8 mouse cellular contexts compared by ENCODE assay signal in genomic region chr17:25222951-25223601, GRCm38 (mm10). TPM values are rescaled to one million over a fixed set of nuclear protein-coding genes. Genes with fewer than 3 reads are reported as not detected.
A peak's percentile ranks its signal among the peaks of the same experiment; 100 is the strongest.
DNase-seq lines count a peak whose midpoint lies in the region; ATAC-seq lines count a peak whose summit lies in the region.

No protein-coding gene starts in this region.

- 41% methylated on average over 6 of the region's 6 CpGs for WGBS in heart, embryonic 12.5 days
- 41% methylated on average over 6 of the region's 6 CpGs for WGBS in embryonic facial prominence, embryonic 12.5 days
- WGBS in limb, embryonic 11.5 days, result 51% methylated on average over 6 of the region's 6 CpGs
- 50% methylated on average over 6 of the region's 6 CpGs for WGBS in stomach, embryonic 14.5 days

- H3K36me3 ChIP-seq in heart, embryonic 12.5 days, result peaks cover 31% of the 10 kb centered on the region
- H3K36me3 ChIP-seq in embryonic facial prominence, embryonic 12.5 days, result peaks cover 47% of the 10 kb centered on the region
- no peaks in the 10 kb centered on the region; the same call in 1 of the 2 replicates for H3K36me3 ChIP-seq in limb, embryonic 11.5 days (ENCODE audit: control insufficient read depth, insufficient read depth, low read length)
- H3K36me3 ChIP-seq in stomach, embryonic 14.5 days (ENCODE audit: control insufficient read depth, insufficient read depth, low read length), result peaks cover 6% of the 10 kb centered on the region

- H3K4me1 ChIP-seq in heart, embryonic 12.5 days (replicated peaks), result peaks cover 16% of the 10 kb centered on the region
- H3K4me1 ChIP-seq in embryonic facial prominence, embryonic 12.5 days, result peaks cover 12% of the 10 kb centered on the region
- H3K4me1 ChIP-seq in limb, embryonic 11.5 days (ENCODE audit: control insufficient read depth, insufficient read depth, low read length), result 0 out of 2 replicates have a peak, but pooled peaks cover 3% of the 10 kb centered on the region
- H3K4me1 ChIP-seq in stomach, embryonic 14.5 days (ENCODE audit: control insufficient read depth, insufficient read depth, low read length), result peaks cover 4% of the 10 kb centered on the region; the same call in 1 of the 2 replicates

- no peaks in the 10 kb centered on the region for H3K9me3 ChIP-seq in heart, embryonic 12.5 days (replicated peaks)
- H3K9me3 ChIP-seq in embryonic facial prominence, embryonic 12.5 days, result no peaks in the 10 kb centered on the region
- H3K9me3 ChIP-seq in limb, embryonic 11.5 days (ENCODE audit: control insufficient read depth, low read length), result no peaks in the 10 kb centered on the region
- H3K9me3 ChIP-seq in stomach, embryonic 14.5 days (ENCODE audit: control insufficient read depth, low read depth, low read length), result no peaks in the 10 kb centered on the region

- H3K27ac ChIP-seq in heart, embryonic 12.5 days (ENCODE audit: poor library complexity, severe bottlenecking), result peak overlapping the region; percentile 76
- peak overlapping the region; percentile 19; the same call in 1 of the 2 replicates for H3K27ac ChIP-seq in embryonic facial prominence, embryonic 12.5 days
- H3K27ac ChIP-seq in limb, embryonic 11.5 days (replicated peaks; ENCODE audit: low read depth, low read length), result no peak overlapping the region
- H3K27ac ChIP-seq in stomach, embryonic 14.5 days (ENCODE audit: low read length), result no peak overlapping the region

- H3K27me3 ChIP-seq in heart, embryonic 12.5 days (replicated peaks), result no peaks in the 10 kb centered on the region
- H3K27me3 ChIP-seq in embryonic facial prominence, embryonic 12.5 days, result no peaks in the 10 kb centered on the region
- H3K27me3 ChIP-seq in limb, embryonic 11.5 days (ENCODE audit: control insufficient read depth, insufficient read depth, low read length), result no peaks in the 10 kb centered on the region
- H3K27me3 ChIP-seq in stomach, embryonic 14.5 days (ENCODE audit: control insufficient read depth, insufficient read depth, low read length), result no peaks in the 10 kb centered on the region

- peak overlapping the region; percentile 56 for H3K4me3 ChIP-seq in heart, embryonic 12.5 days
- H3K4me3 ChIP-seq in embryonic facial prominence, embryonic 12.5 days, result peak overlapping the region; percentile 39
- H3K4me3 ChIP-seq in limb, embryonic 11.5 days (ENCODE audit: low read depth, low read length), result no peak overlapping the region
- no peak overlapping the region for H3K4me3 ChIP-seq in stomach, embryonic 14.5 days (ENCODE audit: low read depth, low read length)

- no peak for DNase-seq in heart, postnatal 4 days
- DNase-seq in CD4-positive, CD25-positive, alpha-beta regulatory T cell, adult 2 months (ENCODE audit: low read depth, low spot score), result peak; percentile 39
- DNase-seq in limb, embryonic 11.5 days (ENCODE audit: low spot score), result no peak
- no peak for DNase-seq in adrenal gland, postnatal 4 days (ENCODE audit: low spot score in 2 of 2)
- no peak for DNase-seq in right cerebral cortex, adult 2 months (ENCODE audit: low spot score in 2 of 2)

- H3K9ac ChIP-seq in heart, embryonic 12.5 days, result peak overlapping the region; percentile 28; the same call in 1 of the 2 replicates
- H3K9ac ChIP-seq in embryonic facial prominence, embryonic 12.5 days, result no peak overlapping the region
- H3K9ac ChIP-seq in limb, embryonic 11.5 days (ENCODE audit: low read length), result no peak overlapping the region
- H3K9ac ChIP-seq in stomach, embryonic 14.5 days (replicated peaks; ENCODE audit: low read depth, low read length), result no peak overlapping the region

- ATAC-seq in heart, embryonic 12.5 days (ENCODE audit: insufficient number of reproducible peaks, low FRiP score), result peak; percentile 70
- no peak for ATAC-seq in embryonic facial prominence, embryonic 12.5 days (ENCODE audit: insufficient number of reproducible peaks, insufficient read depth, low FRiP score, low TSS enrichment)
- no peak for ATAC-seq in limb, embryonic 11.5 days (ENCODE audit: insufficient number of reproducible peaks, low FRiP score, low TSS enrichment, low read depth)
- no peak for ATAC-seq in stomach, embryonic 14.5 days (ENCODE audit: insufficient number of reproducible peaks, insufficient read depth, low FRiP score, low read depth)

- peak overlapping the region; percentile 92 for H3K4me2 ChIP-seq in heart, embryonic 12.5 days
- peak overlapping the region; percentile 79 for H3K4me2 ChIP-seq in embryonic facial prominence, embryonic 12.5 days (replicated peaks)
- peak overlapping the region; percentile 32 for H3K4me2 ChIP-seq in limb, embryonic 11.5 days (ENCODE audit: low read depth, severe bottlenecking)
- peak overlapping the region; percentile 24; the same call in 1 of the 2 replicates for H3K4me2 ChIP-seq in stomach, embryonic 14.5 days (replicated peaks; ENCODE audit: low read depth, low read length)

RNA-seq across cellular contexts. Expression of gene Gnptg, which starts 16.8 kb away (rescaled TPM):
- polyA plus RNA-seq in heart, embryonic 12.5 days (2016; fragmentation: Nextera tagmentation; extraction: Ambion mirVana), result 25.0 TPM in 2 replicates
- total RNA-seq in heart, postnatal 4 days (2021), result 10 to 100 TPM; 11.2 to 14.9 TPM
- polyA plus RNA-seq in embryonic facial prominence, embryonic 12.5 days (2016; fragmentation: Nextera tagmentation; extraction: Ambion mirVana), result 34.1 and 34.9 TPM in 2 replicates
- 28.3 and 29.4 TPM in 2 replicates for polyA plus RNA-seq in limb, embryonic 11.5 days (2014; fragmentation: Nextera tagmentation; extraction: Ambion mirVana)
- polyA plus RNA-seq in stomach, embryonic 14.5 days (2014; fragmentation: Nextera tagmentation; extraction: Ambion mirVana), result 44.3 and 44.4 TPM in 2 replicates
- total RNA-seq in adrenal gland, postnatal 4 days (2021), result 10 to 100 TPM; 39.0 to 40.6 TPM

RNA-seq across cellular contexts. Expression of gene Tsr3, which starts 16.9 kb away (rescaled TPM):
- 33.3 and 34.1 TPM in 2 replicates for polyA plus RNA-seq in heart, embryonic 12.5 days (2016; fragmentation: Nextera tagmentation; extraction: Ambion mirVana)
- total RNA-seq in heart, postnatal 4 days (2021), result 10 to 100 TPM; 12.7 to 14.0 TPM
- polyA plus RNA-seq in embryonic facial prominence, embryonic 12.5 days (2016; fragmentation: Nextera tagmentation; extraction: Ambion mirVana), result 63.7 and 65.8 TPM in 2 replicates
- polyA plus RNA-seq in limb, embryonic 11.5 days (2014; fragmentation: Nextera tagmentation; extraction: Ambion mirVana), result 63.8 and 66.1 TPM in 2 replicates
- 41.1 and 42.4 TPM in 2 replicates for polyA plus RNA-seq in stomach, embryonic 14.5 days (2014; fragmentation: Nextera tagmentation; extraction: Ambion mirVana)
- 10 to 100 TPM; 35.6 to 36.5 TPM for total RNA-seq in adrenal gland, postnatal 4 days (2021)

RNA-seq across cellular contexts. Expression of gene Baiap3, which starts 33.1 kb away (rescaled TPM):
- 0.18 and 0.42 TPM in 2 replicates for polyA plus RNA-seq in heart, embryonic 12.5 days (2016; fragmentation: Nextera tagmentation; extraction: Ambion mirVana)
- under 1 TPM; 0.14 to 0.31 TPM for total RNA-seq in heart, postnatal 4 days (2021)
- 1.5 and 1.9 TPM in 2 replicates for polyA plus RNA-seq in embryonic facial prominence, embryonic 12.5 days (2016; fragmentation: Nextera tagmentation; extraction: Ambion mirVana)
- polyA plus RNA-seq in limb, embryonic 11.5 days (2014; fragmentation: Nextera tagmentation; extraction: Ambion mirVana), result 0.71 and 0.88 TPM in 2 replicates
- polyA plus RNA-seq in stomach, embryonic 14.5 days (2014; fragmentation: Nextera tagmentation; extraction: Ambion mirVana), result 2.3 and 3.9 TPM in 2 replicates
- 10 to 100 TPM; 24.4 to 30.7 TPM for total RNA-seq in adrenal gland, postnatal 4 days (2021)

RNA-seq across cellular contexts. Expression of gene Unkl, which starts 34.9 kb away (rescaled TPM):
- 5.1 and 6.3 TPM in 2 replicates for polyA plus RNA-seq in heart, embryonic 12.5 days (2016; fragmentation: Nextera tagmentation; extraction: Ambion mirVana)
- 10 to 100 TPM in 1 of 2 experiments, 1 to 10 TPM in 1; 8.5 to 10.4 TPM for total RNA-seq in heart, postnatal 4 days (2021)
- polyA plus RNA-seq in embryonic facial prominence, embryonic 12.5 days (2016; fragmentation: Nextera tagmentation; extraction: Ambion mirVana), result 10.6 and 12.9 TPM in 2 replicates
- 4.8 and 5.8 TPM in 2 replicates for polyA plus RNA-seq in limb, embryonic 11.5 days (2014; fragmentation: Nextera tagmentation; extraction: Ambion mirVana)
- polyA plus RNA-seq in stomach, embryonic 14.5 days (2014; fragmentation: Nextera tagmentation; extraction: Ambion mirVana), result 5.7 and 6.8 TPM in 2 replicates
- total RNA-seq in adrenal gland, postnatal 4 days (2021), result 10 to 100 TPM; 20.8 to 21.6 TPM

RNA-seq across cellular contexts. Expression of gene BC003965, which starts 38.7 kb away (rescaled TPM):
- 25.1 and 25.9 TPM in 2 replicates for polyA plus RNA-seq in heart, embryonic 12.5 days (2016; fragmentation: Nextera tagmentation; extraction: Ambion mirVana)
- total RNA-seq in heart, postnatal 4 days (2021), result 10 to 100 TPM; 14.4 to 17.5 TPM
- 35.1 and 35.3 TPM in 2 replicates for polyA plus RNA-seq in embryonic facial prominence, embryonic 12.5 days (2016; fragmentation: Nextera tagmentation; extraction: Ambion mirVana)
- polyA plus RNA-seq in limb, embryonic 11.5 days (2014; fragmentation: Nextera tagmentation; extraction: Ambion mirVana), result 31.6 and 32.7 TPM in 2 replicates
- 31.5 and 32.4 TPM in 2 replicates for polyA plus RNA-seq in stomach, embryonic 14.5 days (2014; fragmentation: Nextera tagmentation; extraction: Ambion mirVana)
- 10 to 100 TPM; 17.7 to 18.3 TPM for total RNA-seq in adrenal gland, postnatal 4 days (2021)

Comparison
In these comparisons a context has a peak if more than half of its experiments do, and no peak if none do; other contexts are left out.
1. H3K27ac ChIP-seq: peak in heart, embryonic 12.5 days (single experiment) and embryonic facial prominence, embryonic 12.5 days (single experiment); none in limb, embryonic 11.5 days (single experiment) and stomach, embryonic 14.5 days (single experiment).
2. H3K4me2 ChIP-seq: peak in every context shown above with its lines; median percentile 92 in heart, embryonic 12.5 days; 79 in embryonic facial prominence, embryonic 12.5 days; 32 in limb, embryonic 11.5 days; 24 in stomach, embryonic 14.5 days.
3. H3K4me3 ChIP-seq: peak in heart, embryonic 12.5 days (single experiment) and embryonic facial prominence, embryonic 12.5 days (single experiment); none in limb, embryonic 11.5 days (single experiment) and stomach, embryonic 14.5 days (single experiment).